Mouse (Mus musculus): ENCODE measurements around the gene Krtap1-5.

GRCm38 (mm10) chr11:99574106-99574505 lies 6.7 kb downstream of the Krtap1-5 start:
- TF ChIP-seq CTCF (IDR thresholded peaks at IDR 0.05; ENCODE audit: low read depth, low read length): peak; percentile 76
- no peak for TF ChIP-seq POLR2A (IDR thresholded peaks at IDR 0.05; ENCODE audit: borderline replicate concordance, low read depth, low read length)

Measured in bone marrow macrophage, adult 2 months (primary cell).